Mouse (Mus musculus) E14TG2a.4 (cell line): ENCODE results near the gene Pip5k1a.
"Not testable (repeated sequence)": the region's sequence is repeated elsewhere in the genome, so short reads cannot be mapped to it uniquely, and the experiment has no call there.

ENCODE experiments used
- H3K27me3 ChIP-seq: 2 replicates; pipeline ENCODE4 v1.6.1; 2014; ENCODE audit warnings: low read length, control low read depth; ENCODE audit not compliant: insufficient read depth
- H3K36me3 ChIP-seq: 2 replicates; pipeline ENCODE4 v1.6.1; 2014; ENCODE audit warnings: low read length, control low read depth; ENCODE audit not compliant: insufficient read depth
- H3K4me1 ChIP-seq: replicated peaks from 2 replicates; pipeline ENCODE4 v1.6.1; 2014; ENCODE audit warnings: low read depth, low read length, control low read depth
- H3K4me3 ChIP-seq: replicated peaks from 2 replicates; pipeline ENCODE4 v1.5.1; 2014; ENCODE audit warnings: mild to moderate bottlenecking, low read length
- H3K9me3 ChIP-seq: 2 replicates; pipeline ENCODE4 v1.6.1; 2014; ENCODE audit warnings: low read length, control low read depth
- CTCF ChIP-seq: conservative IDR thresholded peaks from 2 replicates; pipeline ENCODE4 v1.5.1; 2014; ENCODE audit warnings: low read length
- NANOG ChIP-seq: IDR thresholded peaks from 2 replicates; pipeline ENCODE4 v1.6.1; 2014; ENCODE audit warnings: borderline replicate concordance, low read length, mixed read lengths
- POU5F1 ChIP-seq: IDR thresholded peaks from 2 replicates; pipeline ENCODE4 v1.6.1; 2014; ENCODE audit warnings: low read length, borderline replicate concordance

Pip5k1a gene

DNA sequence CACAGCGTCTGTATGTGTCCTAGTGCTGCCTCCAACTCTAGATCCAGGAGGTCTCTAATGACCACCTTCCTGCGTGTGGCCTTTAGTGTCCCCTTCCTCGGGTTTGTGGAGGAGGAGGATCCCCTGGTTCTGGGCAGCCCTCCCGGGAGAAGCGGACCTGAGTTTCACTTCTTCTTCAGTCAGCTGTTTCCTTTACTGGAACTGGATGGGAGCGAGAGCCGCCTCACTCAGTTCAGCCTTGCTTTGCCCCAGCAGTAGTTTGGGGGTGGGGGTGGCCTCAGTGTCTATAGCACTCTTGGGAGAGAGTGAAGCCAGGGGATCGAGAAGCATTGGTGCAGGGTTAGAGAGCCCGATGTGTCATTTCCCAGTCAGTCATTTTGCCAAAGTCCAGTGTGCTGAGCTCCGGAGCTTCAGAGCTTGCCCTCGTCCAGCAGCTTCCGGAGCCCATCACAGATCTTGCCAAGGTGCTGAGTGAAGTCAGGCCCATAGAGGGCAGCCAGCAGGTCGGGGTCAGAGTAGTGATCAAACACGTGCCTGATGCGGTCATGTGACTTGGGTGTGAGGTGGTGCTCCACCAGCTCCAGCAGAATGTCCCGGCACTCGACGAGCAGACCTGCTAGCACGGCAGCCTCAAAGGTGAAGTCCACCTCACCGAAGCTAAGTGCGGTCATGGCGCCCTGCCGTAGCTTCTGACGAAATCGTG lies 33.0 kb upstream of the Pip5k1a start:
- H3K27me3 ChIP-seq = peaks cover 28% of the 10 kb centered on the region
- peaks cover 58% of the 10 kb centered on the region for H3K4me1 ChIP-seq
- no peaks in the 10 kb centered on the region for H3K9me3 ChIP-seq
- no peaks in the 10 kb centered on the region for H3K36me3 ChIP-seq
- TF ChIP-seq NANOG (no peak), CTCF (no peak), POU5F1 (no peak)
- peak overlapping the region; percentile 62 for H3K4me3 ChIP-seq

DNA sequence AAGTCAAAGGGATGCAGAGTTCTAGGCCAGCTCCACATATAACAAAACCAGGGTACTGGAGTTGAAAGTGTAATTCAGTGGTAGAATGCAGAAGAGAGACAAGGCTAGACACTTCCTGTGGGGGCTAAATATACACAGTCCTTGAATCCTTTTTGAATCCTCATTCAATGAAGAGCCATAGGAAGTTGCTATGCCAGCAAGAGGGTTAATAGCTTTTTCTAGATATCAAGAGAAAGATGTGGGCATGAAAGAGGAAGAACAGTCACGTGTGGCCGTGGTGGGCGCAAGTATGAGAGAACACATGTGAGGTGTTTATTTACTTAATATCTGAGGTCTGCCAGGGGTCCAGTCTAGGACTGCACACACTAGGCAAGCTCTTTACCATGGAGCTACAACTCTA lies 29.6 kb upstream of the Pip5k1a start:
- peaks cover 19% of the 10 kb centered on the region for H3K27me3 ChIP-seq
- peaks cover 59% of the 10 kb centered on the region for H3K4me1 ChIP-seq
- TF ChIP-seq CTCF (no peak), NANOG (no peak), POU5F1 (no peak)
- H3K36me3 ChIP-seq = peaks cover 9% of the 10 kb centered on the region
- H3K9me3 ChIP-seq = no peaks in the 10 kb centered on the region
- no peak overlapping the region for H3K4me3 ChIP-seq

DNA sequence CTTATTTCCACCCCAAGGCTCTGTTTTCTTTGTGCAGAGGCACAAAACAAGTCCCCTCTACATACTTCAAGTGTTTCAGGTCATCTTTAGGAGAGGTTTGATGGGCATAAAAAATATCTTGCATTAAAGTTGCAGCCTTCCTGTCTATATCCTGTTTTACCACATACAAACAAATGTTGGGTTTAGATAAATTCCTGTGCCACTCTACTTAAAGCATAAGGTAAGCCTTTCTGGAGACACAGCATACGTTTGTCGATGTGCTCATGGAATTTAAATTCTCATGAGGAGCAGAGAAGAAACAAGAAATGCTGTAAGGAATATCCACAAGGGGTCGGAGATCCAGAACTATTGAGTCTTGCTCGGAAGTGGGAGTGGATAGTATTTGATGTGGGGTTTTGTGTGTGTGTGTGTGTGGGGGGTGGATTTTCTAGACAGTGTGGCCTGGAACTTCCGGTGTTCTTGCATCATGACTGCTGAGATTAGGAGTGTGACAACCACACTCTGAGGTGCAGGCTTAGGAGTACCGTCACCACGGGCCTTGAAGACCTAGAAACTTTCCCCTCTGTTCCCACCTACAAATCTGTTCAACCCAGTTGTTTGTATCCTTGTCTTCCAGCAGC lies 28.8 kb upstream of the Pip5k1a start:
- peaks cover 53% of the 10 kb centered on the region for H3K4me1 ChIP-seq
- peaks cover 15% of the 10 kb centered on the region for H3K36me3 ChIP-seq
- TF ChIP-seq NANOG (no peak), POU5F1 (no peak), CTCF (no peak)
- H3K9me3 ChIP-seq = no peaks in the 10 kb centered on the region
- no peak overlapping the region for H3K4me3 ChIP-seq
- peaks cover 12% of the 10 kb centered on the region for H3K27me3 ChIP-seq

DNA sequence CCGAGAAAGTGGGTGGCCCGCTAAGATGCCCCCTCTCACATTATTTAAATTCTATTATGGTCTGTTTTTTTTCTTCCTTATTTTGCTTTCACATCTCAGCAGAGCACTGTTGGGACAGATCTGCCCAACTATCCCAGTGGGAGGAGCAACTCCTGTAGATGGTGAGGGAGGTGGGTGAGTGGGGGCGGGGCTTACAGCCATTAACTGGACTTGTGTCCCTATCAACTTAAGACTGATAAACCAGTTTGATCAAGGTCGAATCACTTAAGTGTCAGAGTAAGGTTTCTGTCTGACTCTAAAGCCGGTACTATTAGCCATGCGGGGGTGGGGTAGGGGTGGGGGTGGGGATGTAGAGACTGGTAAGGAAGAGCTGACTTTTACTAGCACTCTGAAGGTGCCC lies 28.3 kb upstream of the Pip5k1a start:
- H3K27me3 ChIP-seq = peaks cover 7% of the 10 kb centered on the region
- H3K4me1 ChIP-seq = peaks cover 48% of the 10 kb centered on the region
- H3K9me3 ChIP-seq = no peaks in the 10 kb centered on the region
- TF ChIP-seq POU5F1 = no peak
- no peak for TF ChIP-seq CTCF
- peak overlapping the region; percentile 63 for H3K4me3 ChIP-seq
- H3K36me3 ChIP-seq = peaks cover 20% of the 10 kb centered on the region

DNA sequence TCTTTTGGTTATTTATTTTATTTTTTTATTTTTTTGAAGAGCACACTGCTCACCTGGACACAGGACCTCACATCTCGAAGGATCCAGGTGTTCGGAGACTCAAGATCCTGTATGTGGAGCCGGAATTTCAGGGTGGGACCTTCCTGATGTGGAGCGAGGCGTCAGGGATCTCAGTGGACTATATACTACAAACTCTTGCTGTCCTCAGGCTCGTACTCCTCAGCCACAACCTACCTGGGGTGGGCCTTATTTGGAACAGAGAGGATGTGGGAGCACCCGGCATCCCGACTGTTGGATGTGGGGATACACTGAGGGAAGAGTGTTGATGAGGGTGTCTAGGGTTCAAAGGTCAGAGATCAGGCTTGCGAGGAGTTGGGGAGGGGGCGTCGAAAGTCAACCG lies 27.4 kb upstream of the Pip5k1a start:
- H3K36me3 ChIP-seq = peaks cover 29% of the 10 kb centered on the region
- peak overlapping the region; percentile 84; the same call in 1 of the 2 replicates for H3K4me3 ChIP-seq
- H3K27me3 ChIP-seq, H3K9me3 ChIP-seq: not testable (repeated sequence)
- peaks cover 46% of the 10 kb centered on the region for H3K4me1 ChIP-seq

DNA sequence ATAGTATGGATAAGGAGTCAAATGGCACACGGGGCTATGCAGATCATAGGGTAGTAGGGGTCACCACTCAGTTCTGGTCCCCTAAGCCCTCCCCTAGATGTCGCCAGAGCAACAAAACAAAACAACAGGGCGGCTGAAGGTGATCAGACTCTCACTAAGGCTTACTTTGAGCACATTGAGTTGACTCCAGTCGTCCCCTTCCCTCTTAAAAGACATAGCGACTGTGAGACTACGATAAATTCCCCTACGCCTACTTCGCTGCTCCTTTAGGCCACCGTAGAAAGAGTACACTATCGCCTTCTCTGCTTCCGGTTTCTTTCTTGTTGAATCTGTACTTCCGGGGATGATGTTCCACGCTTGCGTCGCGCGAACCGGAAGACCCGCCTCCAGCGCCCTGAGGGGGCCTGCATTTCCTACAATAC lies 27.0 kb upstream of the Pip5k1a start, which contains the start of the genes Scnm1 and Lysmd1:
Gene Scnm1 (minus strand): TSS at position 332 of the 422 bp plus-strand sequence.
Gene Lysmd1 (plus strand): TSS at position 409 of the 422 bp plus-strand sequence.
- peak within 1 kb of the TSS; percentile 84 for H3K4me3 ChIP-seq
- H3K36me3 ChIP-seq = peaks cover 33% of the 10 kb centered on the region
- H3K4me1 ChIP-seq = peaks cover 50% of the 10 kb centered on the region
- TF ChIP-seq POU5F1 = no peak
- TF ChIP-seq NANOG = no peak
- TF ChIP-seq CTCF = 0 out of 2 replicates have a peak, but pooled peaks have one; percentile 8
- H3K27me3 ChIP-seq = no peaks in the 10 kb centered on the region
- H3K9me3 ChIP-seq = no peaks in the 10 kb centered on the region

DNA sequence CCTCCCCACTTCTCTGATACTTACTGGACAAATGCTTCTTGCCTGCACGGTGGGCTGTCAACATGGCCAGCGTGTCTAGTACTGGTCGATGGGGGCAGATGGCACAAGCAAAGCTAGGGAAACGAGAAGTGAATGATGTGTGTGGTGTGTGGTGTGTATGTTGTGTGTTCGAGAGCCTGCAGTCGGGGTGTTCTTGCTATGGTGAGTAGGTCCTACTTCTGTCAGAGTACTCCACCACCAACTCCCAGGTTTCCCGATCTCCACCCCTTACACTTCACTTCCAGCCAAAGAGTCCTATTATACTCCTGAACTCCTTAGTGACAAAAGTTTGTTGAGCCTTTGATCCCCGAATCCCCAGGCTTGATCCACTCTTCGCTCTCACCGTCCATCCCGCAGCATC lies 26.4 kb upstream of the Pip5k1a start:
- peaks cover 54% of the 10 kb centered on the region for H3K4me1 ChIP-seq
- no peaks in the 10 kb centered on the region for H3K27me3 ChIP-seq
- no peaks in the 10 kb centered on the region for H3K9me3 ChIP-seq
- peaks cover 38% of the 10 kb centered on the region for H3K36me3 ChIP-seq
- TF ChIP-seq POU5F1 = no peak
- no peak for TF ChIP-seq NANOG
- TF ChIP-seq CTCF = no peak
- peak overlapping the region; percentile 84 for H3K4me3 ChIP-seq

DNA sequence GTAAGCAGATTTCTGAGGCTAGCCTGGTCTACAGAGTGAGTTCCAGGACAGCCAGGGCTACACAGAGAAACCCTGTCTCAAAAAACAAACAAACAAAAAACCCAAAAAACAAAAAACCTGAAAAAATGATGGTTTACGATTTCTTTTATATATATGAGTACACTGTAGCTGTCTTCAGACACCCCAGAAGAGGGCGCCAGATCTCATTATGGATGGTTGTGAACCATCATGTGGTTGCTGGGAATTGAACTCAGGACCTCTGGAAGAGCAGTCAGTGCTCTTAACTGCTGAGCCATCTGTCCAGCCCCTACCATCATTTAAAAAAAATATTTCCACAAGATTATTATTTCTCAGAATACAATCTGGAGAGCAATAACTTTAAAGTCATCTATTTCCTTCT lies 25.7 kb upstream of the Pip5k1a start:
- peaks cover 55% of the 10 kb centered on the region for H3K4me1 ChIP-seq
- peak overlapping the region; percentile 84; the same call in 1 of the 2 replicates for H3K4me3 ChIP-seq
- peaks cover 40% of the 10 kb centered on the region for H3K36me3 ChIP-seq
- not testable (repeated sequence) for H3K27me3 ChIP-seq, H3K9me3 ChIP-seq
- peak; percentile 37 for TF ChIP-seq CTCF

DNA sequence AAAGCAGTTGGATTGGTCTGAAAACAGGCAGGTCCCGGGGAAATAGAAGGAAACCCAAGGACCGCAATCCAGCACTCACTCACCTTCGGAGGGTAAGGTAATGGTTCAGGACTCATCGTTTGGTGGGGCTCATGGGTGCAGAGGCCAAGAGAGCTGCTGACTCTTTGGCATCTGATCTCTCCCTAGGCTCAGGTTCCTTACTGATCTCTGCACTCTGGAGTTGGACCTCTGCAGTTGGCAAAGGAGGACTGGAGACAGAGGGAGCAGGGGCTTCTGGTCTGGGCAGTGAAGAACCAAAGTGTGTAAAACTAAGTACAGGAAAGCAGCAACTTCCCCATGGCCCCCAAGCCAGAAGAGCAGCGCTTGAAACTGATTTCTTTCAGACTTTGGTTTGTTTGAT lies 23.4 kb upstream of the Pip5k1a start:
- no peaks in the 10 kb centered on the region for H3K27me3 ChIP-seq
- no peak overlapping the region for H3K4me3 ChIP-seq
- TF ChIP-seq NANOG (no peak), POU5F1 (no peak), CTCF (no peak)
- H3K4me1 ChIP-seq = peaks cover 43% of the 10 kb centered on the region
- H3K36me3 ChIP-seq = peaks cover 44% of the 10 kb centered on the region
- H3K9me3 ChIP-seq = no peaks in the 10 kb centered on the region
